Mouse (Mus musculus) c-Kit-positive CD71-positive TER-119-negative erythroid progenitor cells, embryonic 14.5 days (primary cell): ENCODE measurements around the gene Fam170b.

ENCODE experiments used
- DNase-seq: peaks from one replicate; pipeline ENCODE4 v3.0.0-alpha.2; 2013; ENCODE audit warnings: low read depth

Fam170b gene

DNA sequence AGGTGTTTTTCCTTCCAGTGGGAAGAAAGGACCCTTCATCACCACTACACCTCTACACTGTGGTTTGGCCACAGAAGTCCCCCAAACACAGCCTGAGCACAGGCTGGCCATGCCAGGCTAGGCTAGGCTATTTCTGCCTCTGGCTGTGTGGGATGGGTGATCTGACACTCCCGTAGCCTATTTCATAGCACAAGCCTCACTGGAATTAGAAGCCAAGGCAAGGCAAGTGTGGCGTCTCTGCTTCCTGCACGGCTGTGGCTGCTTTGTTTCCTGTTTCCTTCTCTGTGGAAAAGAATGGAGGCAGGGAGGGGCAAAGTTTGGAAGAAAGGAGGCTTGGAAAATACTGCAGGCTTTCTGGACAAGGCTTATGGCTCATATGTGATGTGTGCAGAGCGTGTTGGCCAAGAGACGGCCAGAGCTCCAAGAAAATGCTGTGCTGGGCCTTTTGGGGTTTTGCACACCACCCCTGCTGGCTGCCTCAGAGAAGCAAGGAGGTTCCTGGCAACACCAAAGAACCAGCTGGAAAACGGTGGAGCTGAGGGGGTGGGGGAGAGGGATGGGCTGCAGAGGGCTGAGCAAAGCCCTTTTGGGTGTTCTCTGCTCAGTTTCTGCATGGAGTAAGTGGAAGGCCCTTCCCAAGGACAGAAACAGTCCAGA, 5.6 kb upstream of the Fam170b start:
- no peak for DNase-seq

- no peak for DNase-seq
Measured at GRCm38 (mm10) chr14:32835181-32835580, 1.4 kb downstream of the Fam170b start.

DNA sequence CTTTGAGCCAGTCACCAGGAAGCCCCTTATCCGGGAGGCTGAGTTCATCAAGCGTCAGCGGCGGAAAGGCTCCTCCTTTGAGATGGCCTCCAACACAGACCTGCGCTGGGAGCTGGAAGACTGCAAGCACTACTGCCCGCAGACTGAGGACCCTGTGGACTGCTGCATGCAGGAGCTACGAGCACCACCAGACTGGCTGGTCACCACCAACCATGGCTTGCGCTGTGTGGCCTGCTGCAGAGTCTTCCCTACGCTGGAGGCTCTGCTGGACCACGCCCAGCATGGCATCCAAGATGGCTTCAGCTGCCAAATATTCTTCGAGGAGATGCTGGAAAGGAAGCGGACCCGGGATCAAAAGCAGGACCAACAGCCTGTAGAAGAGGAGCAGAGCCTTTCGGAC, 1.8 kb downstream of the Fam170b start:
- no peak for DNase-seq

DNA sequence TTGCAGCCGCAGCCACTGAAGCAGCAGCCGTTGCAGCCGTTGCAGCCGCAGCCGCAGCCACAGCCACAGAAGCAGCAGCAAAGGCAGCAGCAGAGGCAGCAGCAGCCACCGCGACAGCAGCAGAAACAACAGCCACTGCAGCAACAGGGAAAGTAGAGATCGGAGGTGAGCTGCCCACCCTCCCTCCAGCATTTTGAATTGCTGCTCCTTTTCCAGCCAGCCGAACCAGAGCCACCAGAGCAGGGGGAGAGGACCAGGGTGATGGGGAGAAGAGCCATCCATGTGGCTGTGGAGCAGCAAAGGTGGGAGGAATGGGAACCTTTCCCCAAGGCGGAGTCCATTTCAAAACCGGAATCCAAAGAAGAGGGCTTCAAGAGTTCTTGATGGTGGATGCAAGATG, 2.4 kb downstream of the Fam170b start:
- no peak for DNase-seq

DNA sequence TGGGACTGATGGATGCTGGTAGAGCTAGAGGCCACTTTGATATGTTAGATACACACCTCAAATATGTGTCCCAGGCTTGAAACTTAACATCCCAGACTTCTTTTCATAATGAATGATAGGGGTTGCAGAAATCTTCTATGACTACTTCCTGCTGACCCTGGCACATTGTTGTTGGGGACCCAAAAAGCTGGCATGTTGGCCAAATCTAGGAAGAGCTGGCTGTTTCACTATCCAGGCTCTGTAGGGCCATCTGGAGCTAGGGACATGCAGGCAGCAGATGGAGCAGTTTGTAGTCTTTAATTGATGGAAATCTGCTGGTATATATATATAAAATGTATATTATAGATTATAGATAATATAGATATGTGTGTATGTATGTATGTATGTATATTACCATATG, 8.3 kb downstream of the Fam170b start:
- DNase-seq, result no peak

DNA sequence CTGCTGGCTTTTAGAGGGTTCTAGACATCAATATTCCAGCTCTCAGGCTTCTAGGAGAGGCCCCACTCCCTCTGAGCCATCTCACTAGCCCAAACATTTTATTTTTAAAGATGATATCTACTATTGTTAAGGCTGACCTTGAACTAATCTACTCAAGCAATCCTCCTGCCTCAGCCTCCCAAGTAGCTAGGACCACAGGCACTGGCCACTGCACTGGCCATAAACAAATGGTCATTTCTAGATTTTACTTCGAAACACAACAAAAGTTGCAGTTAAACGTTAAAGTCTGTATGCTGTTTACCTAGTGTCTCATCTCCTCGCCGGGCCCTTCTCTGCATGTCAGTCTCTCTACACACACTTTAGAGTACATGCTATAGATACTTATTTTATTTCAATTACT, 20.3 kb downstream of the Fam170b start:
- no peak for DNase-seq

DNA sequence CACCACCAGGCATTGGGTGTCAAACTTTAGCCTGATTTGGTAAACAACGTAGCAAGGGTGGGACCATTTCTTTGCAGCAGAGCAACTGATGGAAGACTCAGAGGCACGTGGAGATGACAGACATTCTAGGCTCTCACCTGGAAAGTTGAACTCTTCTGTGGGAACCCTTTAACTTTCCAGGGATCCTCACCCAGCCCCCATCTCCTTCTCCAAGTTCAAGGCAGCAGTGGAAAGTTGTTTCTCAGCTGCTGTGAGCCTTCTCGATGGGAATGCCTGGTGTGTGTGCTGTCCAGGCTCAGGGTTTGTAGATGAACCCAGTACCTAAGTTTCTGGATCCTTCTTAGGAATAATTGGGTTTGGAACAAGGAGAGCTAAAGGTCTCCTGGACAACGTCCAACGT, 22.5 kb downstream of the Fam170b start:
- no peak for DNase-seq

- no peak for DNase-seq
Measured at GRCm38 (mm10) chr14:32856681-32857328, 23.0 kb downstream of the Fam170b start, which contains the start of gene Vstm4. Gene Vstm4, plus strand, starts transcription at chr14:32856756.

GRCm38 (mm10) chr14:32858361-32858760, 24.6 kb downstream of the Fam170b start:
- no peak for DNase-seq

GRCm38 (mm10) chr14:32858941-32859510, 25.3 kb downstream of the Fam170b start:
- no peak for DNase-seq

GRCm38 (mm10) chr14:32859831-32860569, 26.2 kb downstream of the Fam170b start:
- DNase-seq, result no peak

GRCm38 (mm10) chr14:32861149-32861581, 27.4 kb downstream of the Fam170b start:
- DNase-seq, result no peak

- DNase-seq, result no peak
Measured at GRCm38 (mm10) chr14:32861656-32862055, 27.9 kb downstream of the Fam170b start.

DNA sequence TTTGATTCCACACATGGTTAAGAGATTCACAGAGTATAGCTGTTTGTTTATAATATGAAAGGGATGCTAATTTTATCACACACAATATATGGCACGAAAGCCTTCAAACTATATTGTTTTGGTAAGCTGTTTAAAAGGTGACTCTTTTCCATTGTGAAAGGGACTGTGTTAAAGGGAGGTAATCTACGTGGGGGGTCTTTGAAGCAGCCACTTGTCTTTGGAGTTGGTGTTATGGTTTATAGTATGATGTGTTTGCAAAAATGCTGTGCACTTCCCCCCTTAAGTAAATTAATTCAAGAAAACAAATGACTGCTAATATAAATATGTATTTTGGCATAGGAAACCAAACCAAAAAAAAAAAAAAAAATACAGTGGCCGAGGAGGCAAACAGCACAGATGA, 31.6 kb downstream of the Fam170b start:
- no peak for DNase-seq

DNA sequence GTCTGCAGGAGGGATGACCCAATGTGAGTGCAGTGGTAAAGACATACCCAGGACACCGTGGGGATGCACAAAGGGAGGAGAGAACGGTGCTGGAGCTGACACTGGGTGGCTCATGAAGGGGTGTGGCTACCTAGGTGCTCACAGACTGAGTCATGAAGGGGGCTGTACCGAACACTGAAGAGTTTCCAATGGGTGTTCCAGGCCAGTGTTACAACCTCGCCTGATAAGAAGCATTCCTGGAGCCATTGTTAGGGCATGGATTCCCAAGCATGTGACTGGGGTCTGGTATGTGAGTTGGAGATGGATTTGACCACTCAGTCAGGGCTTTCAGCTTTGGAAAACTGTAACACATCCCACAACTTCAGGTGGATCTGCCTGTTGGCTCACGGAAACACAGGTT, 38.2 kb downstream of the Fam170b start:
- no peak for DNase-seq

GRCm38 (mm10) chr14:32877549-32877948, 43.8 kb downstream of the Fam170b start:
- no peak for DNase-seq

DNA sequence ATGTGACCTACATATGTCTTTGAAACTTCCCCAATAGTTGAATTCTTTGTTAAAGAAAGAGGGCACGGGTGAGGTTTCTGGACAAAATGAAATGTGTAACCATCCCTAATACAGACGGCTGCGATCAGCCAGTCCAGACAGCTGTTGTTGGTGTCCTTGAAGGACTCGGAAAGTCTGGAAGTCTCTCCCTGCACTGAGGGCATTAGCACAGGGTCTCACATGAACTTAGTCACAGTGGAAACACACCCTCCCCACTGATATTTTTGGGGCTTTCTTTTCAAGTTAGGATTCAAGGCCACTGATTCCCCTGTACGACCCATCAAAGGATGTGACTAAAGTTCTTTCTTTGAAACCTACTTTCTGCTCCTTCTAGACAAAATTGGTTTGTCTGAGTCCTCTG, 46.6 kb downstream of the Fam170b start:
- no peak for DNase-seq

DNA sequence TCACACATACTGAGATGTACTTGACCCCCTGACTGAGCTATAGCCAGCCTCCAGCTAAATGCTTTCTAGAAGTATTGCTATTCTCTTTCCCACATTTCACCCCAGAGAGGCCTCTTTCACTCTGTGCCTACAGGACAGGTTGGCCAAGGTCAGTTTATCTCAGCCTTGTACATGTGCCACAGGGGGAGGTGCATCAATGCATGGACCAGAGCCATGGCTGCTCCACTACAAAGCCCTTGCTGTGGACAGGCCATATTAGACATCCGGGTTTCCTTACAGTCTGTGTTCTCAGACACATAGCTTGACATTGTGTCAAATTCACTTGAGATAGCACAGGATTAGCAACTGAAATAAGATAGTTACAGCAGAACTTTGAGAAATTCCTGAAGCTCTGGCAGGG, 47.9 kb downstream of the Fam170b start:
- DNase-seq, result no peak
